Mouse (Mus musculus): Measurements from ENCODE around the gene Isg20l2. TPM values are rescaled to one million over a fixed set of nuclear protein-coding genes. Genes with fewer than 3 reads are reported as not detected.

Isg20l2 gene
- polyA plus RNA-seq, 1 experiment = 11.0 TPM

- Histone ChIP-seq H3K4me3 (ENCODE audit: insufficient read depth, low read depth, low read length) (0 out of 2 replicates have a peak overlapping the region, but pooled peaks have one; percentile 15), H3K36me3 (ENCODE audit: control insufficient read depth, insufficient read depth, low read length) (no peaks in the 10 kb centered on the region), H3K27me3 (replicated peaks; ENCODE audit: control insufficient read depth, insufficient read depth, low read length) (peaks cover 2% of the 10 kb centered on the region; the same call in 1 of the 2 replicates), H3K4me1 (ENCODE audit: control insufficient read depth, insufficient read depth, low read length) (no peaks in the 10 kb centered on the region), H3K27ac (ENCODE audit: insufficient read depth, low read depth, low read length) (no peak overlapping the region)
- DNase-seq = no peak
- TF ChIP-seq CTCF (conservative IDR thresholded peaks at IDR 0.05; ENCODE audit: insufficient read depth, insufficient read length, low read depth, low read length) (no peak), POLR2A (IDR thresholded peaks at IDR 0.05; ENCODE audit: low read depth, low read length) (no peak)
- 18% methylated on average over 5 of the region's 5 CpGs for WGBS
These were observed 22.3 kb downstream of the Isg20l2 start for GRCm38 (mm10) chr3:87952440-87952839.

- Histone ChIP-seq H3K4me1 (ENCODE audit: control insufficient read depth, insufficient read depth, low read length) (no peaks in the 10 kb centered on the region), H3K4me3 (ENCODE audit: insufficient read depth, low read depth, low read length) (no peak overlapping the region), H3K27me3 (replicated peaks; ENCODE audit: control insufficient read depth, insufficient read depth, low read length) (no peaks in the 10 kb centered on the region), H3K36me3 (ENCODE audit: control insufficient read depth, insufficient read depth, low read length) (no peaks in the 10 kb centered on the region), H3K27ac (ENCODE audit: insufficient read depth, low read depth, low read length) (no peak overlapping the region)
- WGBS = 44% methylated on average over 1 of the region's 1 CpGs
- DNase-seq = no peak
- TF ChIP-seq POLR2A (IDR thresholded peaks at IDR 0.05; ENCODE audit: low read depth, low read length) (no peak), CTCF (conservative IDR thresholded peaks at IDR 0.05; ENCODE audit: insufficient read depth, insufficient read length, low read depth, low read length) (no peak)
These were observed 27.9 kb downstream of the Isg20l2 start for GRCm38 (mm10) chr3:87958056-87958455.

GRCm38 (mm10) chr3:87958476-87958875, 28.4 kb downstream of the Isg20l2 start:
- no peak overlapping the region for H3K27ac ChIP-seq (ENCODE audit: insufficient read depth, low read depth, low read length)
- TF ChIP-seq POLR2A (IDR thresholded peaks at IDR 0.05; ENCODE audit: low read depth, low read length) (no peak), CTCF (conservative IDR thresholded peaks at IDR 0.05; ENCODE audit: insufficient read depth, insufficient read length, low read depth, low read length) (no peak)

GRCm38 (mm10) chr3:87958967-87959366, 28.9 kb downstream of the Isg20l2 start:
- H3K4me1 ChIP-seq (ENCODE audit: control insufficient read depth, insufficient read depth, low read length) = no peaks in the 10 kb centered on the region
- WGBS = 69% methylated on average over 1 of the region's 1 CpGs
- no peak overlapping the region for H3K27ac ChIP-seq (ENCODE audit: insufficient read depth, low read depth, low read length)
- no peak for DNase-seq
- TF ChIP-seq POLR2A (IDR thresholded peaks at IDR 0.05; ENCODE audit: low read depth, low read length) = no peak
- no peak for TF ChIP-seq CTCF (conservative IDR thresholded peaks at IDR 0.05; ENCODE audit: insufficient read depth, insufficient read length, low read depth, low read length)
- no peaks in the 10 kb centered on the region for H3K27me3 ChIP-seq (replicated peaks; ENCODE audit: control insufficient read depth, insufficient read depth, low read length)
- H3K4me3 ChIP-seq (ENCODE audit: insufficient read depth, low read depth, low read length) = no peak overlapping the region
- no peaks in the 10 kb centered on the region for H3K36me3 ChIP-seq (ENCODE audit: control insufficient read depth, insufficient read depth, low read length)

More at GRCm38 (mm10) chr3:87958476-87958875, 28.4 kb downstream of the Isg20l2 start:
- 57% methylated on average over 4 of the region's 4 CpGs for WGBS
- H3K36me3 ChIP-seq (ENCODE audit: control insufficient read depth, insufficient read depth, low read length) = no peaks in the 10 kb centered on the region
- DNase-seq = peak; percentile 30
- no peaks in the 10 kb centered on the region for H3K4me1 ChIP-seq (ENCODE audit: control insufficient read depth, insufficient read depth, low read length)
- no peak overlapping the region for H3K4me3 ChIP-seq (ENCODE audit: insufficient read depth, low read depth, low read length)
- no peaks in the 10 kb centered on the region for H3K27me3 ChIP-seq (replicated peaks; ENCODE audit: control insufficient read depth, insufficient read depth, low read length)

GRCm38 (mm10) chr3:87959371-87959770, 29.3 kb downstream of the Isg20l2 start:
- Histone ChIP-seq H3K27me3 (replicated peaks; ENCODE audit: control insufficient read depth, insufficient read depth, low read length) (no peaks in the 10 kb centered on the region), H3K27ac (ENCODE audit: insufficient read depth, low read depth, low read length) (no peak overlapping the region), H3K36me3 (ENCODE audit: control insufficient read depth, insufficient read depth, low read length) (no peaks in the 10 kb centered on the region), H3K4me1 (ENCODE audit: control insufficient read depth, insufficient read depth, low read length) (no peaks in the 10 kb centered on the region), H3K4me3 (ENCODE audit: insufficient read depth, low read depth, low read length) (no peak overlapping the region)
- 85% methylated on average over 7 of the region's 7 CpGs for WGBS
- no peak for DNase-seq
- no peak for TF ChIP-seq POLR2A (IDR thresholded peaks at IDR 0.05; ENCODE audit: low read depth, low read length)
- TF ChIP-seq CTCF (conservative IDR thresholded peaks at IDR 0.05; ENCODE audit: insufficient read depth, insufficient read length, low read depth, low read length) = no peak

GRCm38 (mm10) chr3:87960191-87960585, 30.1 kb downstream of the Isg20l2 start:
- no peaks in the 10 kb centered on the region for H3K27me3 ChIP-seq (replicated peaks; ENCODE audit: control insufficient read depth, insufficient read depth, low read length)
- H3K4me3 ChIP-seq (ENCODE audit: insufficient read depth, low read depth, low read length) = no peak overlapping the region
- no peaks in the 10 kb centered on the region for H3K36me3 ChIP-seq (ENCODE audit: control insufficient read depth, insufficient read depth, low read length)

GRCm38 (mm10) chr3:87960586-87961191, 30.6 kb downstream of the Isg20l2 start:
- TF ChIP-seq POLR2A (IDR thresholded peaks at IDR 0.05; ENCODE audit: low read depth, low read length) = no peak
- peak; percentile 96 for TF ChIP-seq CTCF (conservative IDR thresholded peaks at IDR 0.05; ENCODE audit: insufficient read depth, insufficient read length, low read depth, low read length)
- H3K27me3 ChIP-seq (replicated peaks; ENCODE audit: control insufficient read depth, insufficient read depth, low read length) = no peaks in the 10 kb centered on the region
- peak overlapping the region; percentile 49 for H3K4me3 ChIP-seq (ENCODE audit: insufficient read depth, low read depth, low read length)
- H3K4me1 ChIP-seq (ENCODE audit: control insufficient read depth, insufficient read depth, low read length) = no peaks in the 10 kb centered on the region
- DNase-seq = peak; percentile 94
- no peaks in the 10 kb centered on the region for H3K36me3 ChIP-seq (ENCODE audit: control insufficient read depth, insufficient read depth, low read length)
- H3K27ac ChIP-seq (ENCODE audit: insufficient read depth, low read depth, low read length) = no peak overlapping the region
- 1% methylated on average over 27 of the region's 27 CpGs for WGBS

More at GRCm38 (mm10) chr3:87960191-87960585, 30.1 kb downstream of the Isg20l2 start:
- Histone ChIP-seq H3K27ac (ENCODE audit: insufficient read depth, low read depth, low read length) (no peak overlapping the region), H3K4me1 (ENCODE audit: control insufficient read depth, insufficient read depth, low read length) (no peaks in the 10 kb centered on the region)
- no peak for TF ChIP-seq POLR2A (IDR thresholded peaks at IDR 0.05; ENCODE audit: low read depth, low read length)
- TF ChIP-seq CTCF (conservative IDR thresholded peaks at IDR 0.05; ENCODE audit: insufficient read depth, insufficient read length, low read depth, low read length) = no peak
- 29% methylated on average over 10 of the region's 10 CpGs for WGBS
- no peak for DNase-seq
